Mouse (Mus musculus) lung, adult 2 months (tissue): ENCODE results near the gene Surf1.

Experiments used
- CTCF ChIP-seq: fragments of 200-500 bp; IDR thresholded peaks from 2 replicates; pipeline ENCODE4 v1.5.1; 2011; ENCODE audit warnings: mild to moderate bottlenecking, low read length, control low read depth; ENCODE audit not compliant: insufficient read depth
- POLR2A ChIP-seq: fragments of 200-500 bp; IDR thresholded peaks from 2 replicates; pipeline ENCODE4 v1.6.1; 2011; ENCODE audit warnings: low read depth, mild to moderate bottlenecking, control low read depth, low read length, borderline replicate concordance; ENCODE audit errors: extremely low read depth

DNA sequence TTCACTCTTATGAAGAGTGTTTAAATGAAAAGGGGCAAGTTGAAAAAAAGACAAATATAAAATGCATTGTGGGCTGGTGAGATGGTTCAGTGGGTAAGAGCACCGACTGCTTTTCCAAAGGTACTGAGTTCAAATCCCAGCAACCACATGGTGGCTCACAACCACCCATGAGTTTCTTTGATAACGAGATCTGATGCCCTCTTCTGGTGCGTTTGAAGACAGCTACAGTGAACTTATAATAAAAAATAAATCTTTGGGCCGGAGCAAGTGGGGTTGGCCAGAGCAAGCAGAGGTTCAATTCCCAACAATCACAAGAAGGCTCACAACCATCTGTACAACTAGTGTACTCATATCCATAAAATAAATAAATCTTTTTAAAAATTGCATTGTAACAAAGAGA lies 20.4 kb downstream of the Surf1 start:
- TF ChIP-seq POLR2A (no peak), CTCF (no peak)
